Mouse (Mus musculus) ES-E14 (cell line): ENCODE results near the gene Gm815. TPM values are rescaled to one million over a fixed set of nuclear protein-coding genes. Genes with fewer than 3 reads are reported as not detected.

Experiments used
- DNase-seq: peaks from one replicate; pipeline ENCODE4 v3.0.0-alpha.2; 2013; ENCODE audit warnings: low read depth, low spot score
- H3K27ac ChIP-seq: 2 replicates; pipeline ENCODE4 v1.5.1; 2012; ENCODE audit warnings: low read depth, mild to moderate bottlenecking, low read length, moderate library complexity, mixed read lengths; ENCODE audit not compliant: poor library complexity, insufficient read depth, severe bottlenecking
- H3K36me3 ChIP-seq: 2 replicates; pipeline ENCODE4 v1.6.1; 2012; ENCODE audit warnings: mild to moderate bottlenecking, low read length, moderate library complexity, mixed read lengths; ENCODE audit not compliant: control insufficient read depth, poor library complexity, insufficient read depth, severe bottlenecking
- H3K4me1 ChIP-seq, 2 experiments: fragments of 150-350 bp in 1 of 2; sonication (generic) in 1 of 2; 2 replicates each; pipeline ENCODE4 v1.6.1; 2012; ENCODE audit warnings: low read length in 2 of 2, mild to moderate bottlenecking in 1 of 2, mixed read lengths in 1 of 2; ENCODE audit not compliant: control insufficient read depth in 2 of 2, insufficient read depth in 2 of 2, poor library complexity in 1 of 2
- H3K4me3 ChIP-seq, 2 experiments: fragments of 150-350 bp in 1 of 2; sonication (generic) in 1 of 2; 2 replicates each; pipeline ENCODE4 v1.5.1; 2012; ENCODE audit warnings: low read length in 2 of 2, low read depth in 1 of 2, mild to moderate bottlenecking in 1 of 2, mixed read lengths in 1 of 2; ENCODE audit not compliant: insufficient read depth in 1 of 2, poor library complexity in 1 of 2, severe bottlenecking in 1 of 2
- H3K9ac ChIP-seq: 2 replicates; pipeline ENCODE4 v1.6.1; 2012; ENCODE audit warnings: low read depth, mild to moderate bottlenecking, low read length, mixed read lengths; ENCODE audit not compliant: poor library complexity, insufficient read depth, severe bottlenecking
- H3K9me3 ChIP-seq: fragments of 150-350 bp; sonication (generic); 2 replicates; pipeline ENCODE4 v1.6.1; 2012; ENCODE audit warnings: low read depth, mild to moderate bottlenecking, low read length; ENCODE audit not compliant: control insufficient read depth, insufficient read depth
- CHD2 ChIP-seq: IDR thresholded peaks from 2 replicates; pipeline ENCODE4 v1.6.1; 2014; ENCODE audit warnings: mild to moderate bottlenecking, low read depth, low read length, inconsistent platforms
- HCFC1 ChIP-seq: IDR thresholded peaks from 2 replicates; pipeline ENCODE4 v1.6.1; 2012; ENCODE audit warnings: low read length, inconsistent platforms, borderline replicate concordance; ENCODE audit not compliant: insufficient read depth
- MAFK ChIP-seq: IDR thresholded peaks from 2 replicates; pipeline ENCODE4 v1.6.1; 2014; ENCODE audit warnings: mild to moderate bottlenecking, low read depth, low read length, inconsistent platforms; ENCODE audit not compliant: insufficient read depth
- ZC3H11A ChIP-seq: IDR thresholded peaks from 2 replicates; pipeline ENCODE4 v1.6.1; 2012; ENCODE audit warnings: low read depth, mild to moderate bottlenecking, inconsistent platforms, low read length, borderline replicate concordance
- ZNF384 ChIP-seq: IDR thresholded peaks from 2 replicates; pipeline ENCODE4 v1.6.1; 2012; ENCODE audit warnings: low read depth, low read length, inconsistent platforms
- in situ Hi-C, 2 experiments: fragments of 600-800 bp; cut with MboI; formaldehyde crosslinking; loops; one replicate each; pipeline ENCODE4 v1.15.1; 2025; ENCODE audit warnings: low sequenced_read_pairs in 2 of 2, inconsistent platforms in 1 of 2; ENCODE audit not compliant: unreplicated experiment in 2 of 2
- total RNA-seq: library from RNA; depleted of rRNA; stranded (reverse); fragments of 300-350 nt; gene quantifications from 2 replicates; pipeline ENCODE4 v1.2.3, GENCODE M21; 2012

Gene Gm815
- total RNA-seq, 1 experiment = not detected

DNA sequence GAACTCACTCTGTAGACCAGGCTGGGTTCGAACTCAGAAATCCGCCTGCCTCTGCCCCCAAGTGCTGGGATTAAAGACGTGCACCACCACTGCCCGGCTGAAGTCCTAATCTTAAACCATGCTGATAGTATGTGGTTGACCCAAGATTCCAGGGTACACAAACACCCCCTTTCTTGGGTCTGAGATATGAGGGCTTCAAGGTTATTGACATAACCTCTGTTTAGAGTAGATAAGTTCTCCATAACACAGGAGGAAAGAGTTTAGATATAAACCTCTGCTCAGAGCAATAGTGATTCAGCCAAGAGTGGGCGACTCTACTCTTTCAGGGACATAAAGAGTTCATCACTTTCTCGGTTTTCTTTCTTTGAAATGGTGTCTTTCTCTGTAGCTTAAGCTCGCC lies 30.5 kb upstream of the Gm815 start:
- in situ Hi-C loops = no loop called here
- TF ChIP-seq ZNF384 (no peak), CHD2 (no peak), MAFK (no peak), ZC3H11A (no peak), HCFC1 (no peak)
- no peak for DNase-seq
- H3K4me3 ChIP-seq = no peak overlapping the region
- no peaks in the 10 kb centered on the region for H3K9me3 ChIP-seq
- no peak overlapping the region for H3K9ac ChIP-seq
- H3K27ac ChIP-seq = no peak overlapping the region
- H3K4me1 ChIP-seq = no peaks in the 10 kb centered on the region
- H3K36me3 ChIP-seq = no peaks in the 10 kb centered on the region

GRCm38 (mm10) chr19:26858427-26859194 lies 27.1 kb upstream of the Gm815 start:
- TF ChIP-seq MAFK (no peak), HCFC1 (no peak), CHD2 (no peak), ZC3H11A (no peak), ZNF384 (no peak)
- Histone ChIP-seq H3K9ac (no peak overlapping the region), H3K4me1 (no peaks in the 10 kb centered on the region), H3K9me3 (no peaks in the 10 kb centered on the region), H3K36me3 (no peaks in the 10 kb centered on the region), H3K27ac (no peak overlapping the region), H3K4me3 (no peak overlapping the region)
- in situ Hi-C loops = no loop called here
- DNase-seq = no peak

DNA sequence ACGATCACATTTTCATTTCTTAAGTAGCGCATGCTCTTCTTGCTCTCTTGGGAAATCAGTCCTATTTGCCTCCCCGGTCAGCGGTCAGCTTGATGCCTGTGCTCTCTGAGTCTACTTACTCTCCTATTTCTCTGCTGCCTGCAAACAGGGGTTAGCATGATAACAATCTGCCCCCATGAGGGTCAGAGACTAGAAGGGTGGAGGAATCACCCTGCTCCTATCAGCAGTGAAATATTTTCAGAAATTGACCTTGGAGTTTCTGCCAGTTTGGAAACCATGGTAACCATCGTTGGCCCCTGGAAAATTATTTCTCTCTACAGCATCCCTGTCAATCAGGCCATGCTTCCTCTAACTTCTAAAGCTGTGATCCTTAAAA lies 26.5 kb upstream of the Gm815 start:
- Histone ChIP-seq H3K4me3 (no peak overlapping the region), H3K36me3 (no peaks in the 10 kb centered on the region), H3K4me1 (no peaks in the 10 kb centered on the region), H3K27ac (no peak overlapping the region), H3K9ac (no peak overlapping the region), H3K9me3 (no peaks in the 10 kb centered on the region)
- no peak for TF ChIP-seq HCFC1
- no peak for TF ChIP-seq ZNF384
- TF ChIP-seq ZC3H11A = no peak
- TF ChIP-seq CHD2 = no peak
- no peak for TF ChIP-seq MAFK
- no peak for DNase-seq
- in situ Hi-C loops = no loop called here

DNA sequence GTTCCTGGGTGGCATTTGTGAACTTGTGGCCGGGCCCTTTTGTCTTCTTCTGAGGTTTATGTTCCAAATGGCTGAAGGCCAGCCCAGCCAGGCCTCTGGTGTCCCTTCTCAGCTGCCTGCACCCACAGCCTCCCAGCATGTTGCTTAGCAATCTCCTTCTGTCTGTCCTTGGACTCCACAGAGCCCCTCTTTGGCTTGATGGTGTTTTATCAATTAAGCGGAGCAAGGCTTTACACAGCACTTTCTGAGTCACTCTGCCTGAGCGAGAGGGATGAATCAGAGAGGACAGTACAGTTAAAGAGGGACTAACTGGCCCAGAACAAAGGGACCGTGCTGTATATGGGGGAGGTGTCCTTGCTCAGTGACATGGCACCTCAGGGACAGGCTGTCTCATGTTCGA lies 22.0 kb upstream of the Gm815 start:
- Histone ChIP-seq H3K36me3 (no peaks in the 10 kb centered on the region), H3K9ac (no peak overlapping the region), H3K27ac (no peak overlapping the region), H3K9me3 (no peaks in the 10 kb centered on the region), H3K4me3 (no peak overlapping the region), H3K4me1 (no peaks in the 10 kb centered on the region)
- in situ Hi-C loops = no loop called here
- DNase-seq = no peak
- no peak for TF ChIP-seq ZNF384
- no peak for TF ChIP-seq CHD2
- no peak for TF ChIP-seq ZC3H11A
- TF ChIP-seq MAFK = no peak
- no peak for TF ChIP-seq HCFC1

- Histone ChIP-seq H3K4me1 (no peaks in the 10 kb centered on the region), H3K36me3 (no peaks in the 10 kb centered on the region), H3K9me3 (no peaks in the 10 kb centered on the region), H3K9ac (no peak overlapping the region), H3K4me3 (no peak overlapping the region), H3K27ac (no peak overlapping the region)
- in situ Hi-C loops = no loop called here
- TF ChIP-seq ZNF384 (0 out of 2 replicates have a peak, but pooled peaks have one; percentile 27), HCFC1 (no peak)
- no peak for DNase-seq
Measured at GRCm38 (mm10) chr19:26864975-26865690, 20.5 kb upstream of the Gm815 start.
